Mouse (Mus musculus): Measurements from ENCODE around the gene Chchd3.

DNA sequence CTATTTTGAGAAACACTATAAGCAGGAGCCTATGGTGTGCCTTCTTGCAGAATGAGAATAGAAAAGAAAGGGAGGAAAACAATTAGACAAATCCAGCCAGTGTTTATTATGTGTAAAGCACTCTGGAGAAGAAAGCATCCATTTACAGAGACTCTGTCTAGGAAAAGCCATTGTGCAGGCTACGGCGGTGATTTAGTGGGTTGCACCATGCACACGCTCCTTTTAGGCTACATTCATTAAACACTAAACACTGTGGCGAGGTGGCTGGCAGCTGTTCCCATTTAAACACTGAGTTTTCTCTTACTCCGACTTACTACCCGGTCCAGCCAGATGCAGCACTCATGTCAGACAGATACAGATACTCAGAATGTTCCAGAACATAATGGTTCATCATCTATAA lies 311.3 kb downstream of the Chchd3 start:
- TF ChIP-seq CTCF (conservative IDR thresholded peaks at IDR 0.05; ENCODE audit: low read length) (no peak), POU5F1 (IDR thresholded peaks at IDR 0.05; ENCODE audit: borderline replicate concordance, low read length) (no peak), NANOG (IDR thresholded peaks at IDR 0.05; ENCODE audit: borderline replicate concordance, low read length) (no peak)
